Mouse (Mus musculus) spleen, adult 2 months (tissue): Measurements from ENCODE around the gene Tmem44.

Experiments used
- CTCF ChIP-seq: fragments of 200-500 bp; IDR thresholded peaks from 2 replicates; pipeline ENCODE4 v1.5.1; 2011; ENCODE audit warnings: mild to moderate bottlenecking, inconsistent platforms; ENCODE audit not compliant: insufficient read depth, insufficient read length, insufficient replicate concordance; ENCODE audit errors: extremely low read depth
- POLR2A ChIP-seq: fragments of 200-500 bp; IDR thresholded peaks from 2 replicates; pipeline ENCODE4 v1.6.1; 2011; ENCODE audit warnings: low read depth, low read length, inconsistent platforms

DNA sequence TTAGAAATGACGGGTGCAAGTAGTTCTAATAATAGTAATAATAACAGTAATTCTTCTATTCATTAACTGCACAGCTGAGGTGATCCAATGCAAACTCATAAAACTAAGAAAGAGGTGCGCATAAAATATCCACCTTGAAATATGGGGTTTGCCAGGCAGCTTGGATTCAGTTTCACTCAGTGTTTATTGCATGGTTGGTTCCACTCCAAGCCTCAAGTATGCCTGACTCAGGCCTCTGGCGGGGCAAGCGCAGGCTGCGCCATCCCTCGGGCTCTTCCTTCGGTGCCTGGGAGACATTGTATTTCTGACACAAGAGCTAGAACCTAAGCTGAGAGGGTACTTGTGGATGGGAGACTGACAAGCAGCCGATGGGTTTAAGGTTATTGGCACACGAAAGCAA lies 32.0 kb downstream of the Tmem44 start:
- TF ChIP-seq CTCF, result no peak
- TF ChIP-seq POLR2A, result no peak
